Mouse (Mus musculus) monocyte, adult 5-6 weeks (primary cell): ENCODE results near the gene Atp2b1. TPM values are rescaled to one million over a fixed set of nuclear protein-coding genes. Genes with fewer than 3 reads are reported as not detected.

Experiments used
- ATAC-seq: fragments of 153-309, 156-312 bp; replicated peaks from 2 replicates; pipeline ENCODE4 v1.8.0; 2017; ENCODE audit warnings: mild to moderate bottlenecking; ENCODE audit not compliant: low TSS enrichment, insufficient number of reproducible peaks, severe bottlenecking, poor library complexity, low FRiP score
- total RNA-seq: library from RNA; stranded (forward); fragments of 200-1000, 200-491, 200-594 nt; gene quantifications from 3 replicates; pipeline ENCODE4 v1.2.3, GENCODE M21; 2017

Gene Atp2b1
- 167 to 305 TPM (median 212 TPM) in 3 replicates for total RNA-seq

DNA sequence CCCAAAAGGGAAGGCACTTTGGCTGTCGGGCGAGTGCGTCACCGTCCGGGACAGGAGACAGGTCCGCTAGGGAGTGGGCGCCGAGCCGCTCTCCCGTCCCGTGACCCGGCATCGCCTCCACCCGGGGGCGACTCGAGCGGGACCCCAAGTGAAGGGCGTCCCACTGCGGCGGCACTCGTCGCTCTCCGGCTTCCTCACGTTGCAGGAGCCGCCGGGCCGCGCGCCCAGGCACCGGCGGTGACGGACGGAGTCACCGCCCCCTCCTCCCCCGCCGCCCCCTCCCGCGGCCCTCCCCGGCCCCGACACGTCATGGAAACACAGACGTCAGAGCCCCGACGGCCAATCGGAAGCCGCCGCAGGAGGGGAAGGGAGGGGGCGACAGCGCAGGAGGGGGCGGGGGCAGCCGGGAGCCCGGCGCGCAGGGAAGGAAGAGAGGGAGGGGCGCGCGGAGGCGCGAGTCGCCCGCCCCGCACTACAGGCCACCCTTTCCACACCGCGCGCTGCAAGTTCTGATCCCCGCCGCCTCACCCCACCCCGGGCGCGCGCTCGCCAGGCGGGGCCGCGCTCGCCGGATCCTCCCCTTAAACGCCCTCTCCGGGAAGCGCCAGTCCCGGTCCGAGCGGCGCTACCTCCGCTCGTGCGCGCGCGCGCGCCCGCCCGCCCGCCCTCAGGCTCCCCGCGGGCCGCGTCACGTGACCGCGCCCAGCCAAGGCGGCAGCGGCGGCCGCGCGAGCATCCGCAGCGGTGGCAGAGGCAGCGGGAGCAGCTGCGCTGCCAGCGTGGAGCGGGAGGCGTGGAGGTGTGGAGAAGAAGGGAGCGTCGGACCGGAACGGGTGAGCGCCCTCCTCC, at the start of gene Atp2b1:
Atp2b1 (plus strand) TSS at position 446 of the 849 bp plus-strand sequence.
- peak; percentile 79 for ATAC-seq

DNA sequence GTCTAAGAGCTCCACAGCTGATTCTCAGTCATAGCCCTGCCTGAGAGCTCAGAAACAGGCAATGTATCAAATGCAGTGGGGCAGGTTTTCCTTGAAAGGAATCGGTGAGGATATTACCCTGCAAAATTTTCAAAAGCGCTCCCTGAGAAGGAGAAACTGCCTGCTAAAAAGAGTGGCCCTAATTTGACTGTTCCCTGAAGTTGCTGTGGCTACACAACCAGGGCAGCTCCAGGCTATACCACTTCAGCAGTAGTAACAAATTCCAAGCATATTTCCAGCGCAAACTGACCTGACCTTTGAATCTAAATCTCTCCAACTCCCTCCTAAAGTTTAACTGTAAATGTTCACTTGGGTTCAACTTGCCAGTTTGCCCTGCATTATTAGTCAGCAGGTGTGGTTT, 49.4 kb upstream of the Atp2b1 start:
- ATAC-seq = no peak

DNA sequence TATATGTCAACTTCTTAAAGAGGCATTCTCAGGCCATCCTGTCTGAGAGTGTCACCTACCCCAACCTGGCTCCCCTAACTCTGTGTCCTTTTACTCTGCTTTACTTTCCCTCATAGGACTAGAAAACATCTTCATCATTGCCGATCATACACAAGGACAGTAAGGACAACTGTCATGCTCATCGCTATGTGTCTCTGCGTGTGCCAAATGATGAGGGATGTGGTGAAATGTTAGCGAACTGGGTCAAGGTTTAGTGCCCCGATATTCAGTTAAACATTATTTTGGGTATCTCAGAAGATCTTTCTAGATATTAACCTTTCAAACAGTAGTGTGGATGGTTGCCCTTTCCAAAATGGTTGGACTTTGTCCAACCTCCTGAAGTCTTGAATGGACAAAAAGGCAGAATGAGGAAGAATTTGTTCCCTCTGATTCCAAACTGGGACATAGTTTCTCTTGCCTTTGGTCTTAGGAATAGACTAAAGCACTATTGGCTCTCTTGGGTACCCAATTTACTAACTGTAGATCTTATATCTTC, 47.3 kb upstream of the Atp2b1 start:
- no peak for ATAC-seq

DNA sequence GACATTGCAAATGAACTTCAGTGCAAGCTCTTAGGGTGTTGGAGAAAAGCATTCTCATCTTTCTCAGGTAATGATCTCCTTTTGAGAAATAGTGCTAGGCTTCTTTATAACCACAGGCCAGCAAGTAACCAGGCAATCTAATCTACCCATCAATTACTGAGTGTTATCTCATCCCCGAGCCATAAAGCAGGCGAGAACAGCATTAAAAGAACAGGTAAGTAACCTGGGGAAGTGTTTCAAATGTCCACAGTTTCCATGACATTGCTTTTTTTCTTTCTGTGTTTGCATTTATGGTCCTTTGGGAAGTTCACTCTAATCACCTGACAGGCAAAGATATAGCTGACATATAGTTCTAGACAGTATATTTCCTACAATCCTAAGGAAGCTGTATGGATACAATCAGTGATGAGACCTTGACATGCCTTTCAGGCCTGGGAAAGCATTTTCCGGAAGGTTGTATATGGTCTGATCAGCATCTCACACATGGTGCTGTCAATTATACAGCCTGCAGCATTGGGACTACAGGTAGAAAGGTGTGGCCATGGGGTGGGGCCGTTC, 45.8 kb upstream of the Atp2b1 start:
- no peak for ATAC-seq

DNA sequence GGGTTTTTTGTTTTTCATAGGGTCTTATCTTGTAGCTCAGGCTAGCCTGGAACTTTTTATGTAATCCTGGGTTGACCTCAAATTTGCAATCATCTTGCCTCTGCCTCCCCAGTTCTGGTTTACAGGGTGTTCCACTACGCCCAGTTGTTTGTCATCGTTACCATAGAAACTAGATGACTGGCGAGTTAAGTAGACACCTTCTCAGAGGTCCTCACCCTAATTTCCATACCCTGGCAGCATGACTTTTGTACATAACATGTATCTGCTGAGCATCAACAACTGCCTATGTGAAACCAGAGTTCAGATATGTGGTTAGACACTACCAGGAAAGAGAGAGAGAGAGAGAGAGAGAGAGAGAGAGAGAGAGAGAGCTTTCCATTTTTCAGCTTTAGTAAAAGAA, 36.4 kb upstream of the Atp2b1 start:
- peak; percentile 83 for ATAC-seq

DNA sequence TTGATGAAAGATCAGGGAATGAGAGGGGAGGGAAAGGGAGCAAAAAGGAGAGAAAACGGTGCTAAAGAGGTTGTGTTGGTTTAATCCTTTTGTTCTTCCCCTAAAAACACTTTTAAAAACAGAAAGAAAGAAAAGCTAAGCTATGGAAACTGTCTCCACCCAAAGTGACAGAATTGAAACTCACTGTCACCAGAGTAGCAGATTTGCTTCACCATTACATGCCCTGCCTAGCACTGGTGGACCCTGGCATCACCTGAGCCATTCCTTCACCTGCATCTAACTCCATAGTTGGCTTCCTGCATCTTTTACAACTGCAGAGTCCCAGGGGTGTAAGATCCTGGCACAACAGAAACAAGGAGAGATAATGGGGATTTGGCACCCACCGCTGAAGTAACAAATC, 35.6 kb upstream of the Atp2b1 start:
- ATAC-seq = no peak

DNA sequence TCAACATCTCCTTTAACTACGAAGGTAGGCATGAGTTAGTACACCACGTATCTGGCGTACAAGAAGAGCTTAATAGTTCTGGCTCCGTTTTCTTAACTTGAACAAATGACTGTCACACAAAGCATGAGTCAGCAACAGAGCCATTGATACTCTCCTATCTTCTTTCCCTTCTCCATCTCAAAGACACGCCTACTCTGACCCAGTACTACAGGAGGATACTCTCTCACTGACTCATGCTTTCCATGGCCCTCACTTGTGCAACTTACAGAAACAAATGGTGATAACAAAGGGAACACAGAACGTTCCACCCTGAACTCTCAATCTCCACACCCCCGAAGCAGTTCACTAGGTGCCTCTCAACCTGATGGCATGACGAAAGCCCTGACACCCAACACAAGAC, 34.1 kb upstream of the Atp2b1 start:
- peak; percentile 58 for ATAC-seq

DNA sequence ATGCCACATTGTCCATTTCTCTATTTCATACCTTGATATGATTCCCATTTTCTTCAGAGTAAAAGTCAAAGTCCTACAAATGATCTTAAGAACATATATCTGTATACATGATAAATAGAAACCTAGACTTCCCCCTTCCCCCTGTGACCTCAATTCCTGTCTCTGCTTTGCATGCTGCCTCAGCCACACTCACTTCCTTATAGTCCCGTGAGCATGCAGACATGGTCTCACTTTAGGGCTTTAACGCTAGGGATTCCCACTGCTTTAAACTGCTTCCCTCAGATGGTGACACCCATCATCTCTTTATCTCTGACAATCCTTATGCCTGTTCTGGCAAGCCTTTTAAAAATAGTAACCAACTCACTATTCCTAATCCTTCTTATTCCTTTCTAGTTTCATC, 33.5 kb upstream of the Atp2b1 start:
- peak; percentile 73 for ATAC-seq

DNA sequence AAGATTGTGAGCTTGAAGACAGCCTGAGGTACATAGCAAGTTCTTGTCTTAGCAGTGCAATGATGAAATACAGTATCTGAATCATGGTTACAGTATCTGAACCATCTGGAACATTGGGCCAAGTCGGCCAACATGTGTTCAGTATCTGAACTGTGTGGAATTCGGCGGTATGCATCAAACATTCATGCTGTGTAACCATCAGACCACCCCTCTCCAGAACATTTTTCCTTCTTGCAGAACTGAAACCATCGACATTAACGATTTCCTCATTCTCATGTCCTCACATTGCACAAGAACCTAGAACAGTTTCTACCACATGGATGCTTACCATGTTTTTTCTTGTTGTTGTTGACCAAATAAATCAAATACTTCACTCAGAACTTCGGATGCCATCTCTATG, 32.7 kb upstream of the Atp2b1 start:
- ATAC-seq = peak; percentile 54

DNA sequence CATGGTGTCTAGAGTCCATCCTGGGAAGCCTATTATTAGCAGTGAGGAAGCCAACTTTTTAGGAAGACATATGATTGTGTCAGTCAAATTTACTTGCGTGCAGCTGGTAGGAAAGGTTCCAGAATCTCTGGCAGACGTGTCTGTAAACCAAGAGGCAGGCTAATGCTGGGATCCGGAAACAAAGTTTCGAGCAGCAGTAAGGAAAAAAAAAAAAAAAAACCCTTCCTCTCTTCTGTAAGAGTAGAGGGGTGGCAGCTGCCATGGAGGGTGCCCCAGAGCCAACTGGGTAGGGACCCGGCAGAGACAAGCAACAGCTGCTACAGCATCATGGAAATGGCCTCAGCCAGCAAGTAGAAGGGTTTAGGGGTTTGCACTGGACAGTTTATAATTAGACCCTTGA, 31.6 kb upstream of the Atp2b1 start:
- ATAC-seq = no peak

DNA sequence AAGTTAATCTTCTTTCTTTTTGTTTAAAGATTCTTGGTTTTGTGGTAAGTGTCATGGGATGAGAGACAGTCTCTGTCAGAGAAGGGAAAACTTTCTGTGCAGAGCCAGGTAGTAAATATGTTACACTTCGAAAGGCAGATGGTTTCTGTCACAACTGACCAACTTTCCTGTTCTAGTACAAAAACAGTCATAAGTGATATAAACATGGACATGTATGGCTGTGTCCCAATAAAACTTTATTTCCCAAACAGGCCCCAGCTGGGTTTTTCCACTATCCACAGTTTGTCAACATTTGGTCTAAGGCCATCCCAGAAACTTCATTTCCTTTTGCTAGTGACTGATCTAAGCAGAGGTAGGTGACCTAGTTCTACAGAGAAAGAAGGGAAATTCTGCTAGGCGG, 29.8 kb upstream of the Atp2b1 start:
- ATAC-seq = no peak

DNA sequence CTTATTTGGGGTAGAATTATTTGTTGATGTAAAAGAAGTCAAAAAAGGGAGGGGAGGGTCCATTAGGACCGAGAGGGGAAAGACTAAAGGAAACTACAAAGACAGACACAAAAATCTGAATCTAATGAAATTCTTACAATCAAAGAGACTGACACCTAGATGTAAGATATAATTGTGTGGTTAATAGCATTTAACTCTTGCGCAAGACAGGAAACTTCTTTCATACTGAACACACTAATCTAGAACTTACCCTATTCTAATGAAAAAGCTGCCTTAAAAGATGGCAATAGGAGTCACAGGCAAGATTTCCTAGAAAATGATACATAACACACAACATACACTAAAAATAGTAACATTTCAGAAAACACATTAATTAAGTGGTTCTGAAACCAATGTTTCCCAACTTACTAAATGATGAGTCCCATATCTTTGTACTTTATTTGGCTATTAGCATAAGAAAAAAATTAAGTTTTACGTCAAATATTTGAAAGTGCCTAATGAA, 27.4 kb upstream of the Atp2b1 start:
- ATAC-seq = no peak

DNA sequence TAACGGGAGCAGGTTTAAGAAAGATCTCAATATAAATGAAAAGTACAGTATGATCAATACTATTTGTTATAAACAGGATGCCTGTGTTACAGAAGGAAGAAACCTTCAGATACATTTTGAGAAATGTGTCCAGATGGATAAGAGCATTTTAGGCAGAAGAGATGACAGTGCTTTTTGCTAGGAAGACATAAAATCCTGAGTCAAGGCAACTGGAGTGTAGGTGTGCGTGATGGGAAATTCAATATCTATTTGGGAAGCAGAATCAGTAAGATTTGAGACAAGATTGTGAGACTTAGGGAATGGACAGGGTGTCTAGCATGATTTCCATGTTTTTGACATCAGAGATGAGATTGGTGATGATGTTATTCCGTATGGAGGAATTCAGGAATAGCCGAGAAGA, 22.8 kb upstream of the Atp2b1 start:
- no peak for ATAC-seq

DNA sequence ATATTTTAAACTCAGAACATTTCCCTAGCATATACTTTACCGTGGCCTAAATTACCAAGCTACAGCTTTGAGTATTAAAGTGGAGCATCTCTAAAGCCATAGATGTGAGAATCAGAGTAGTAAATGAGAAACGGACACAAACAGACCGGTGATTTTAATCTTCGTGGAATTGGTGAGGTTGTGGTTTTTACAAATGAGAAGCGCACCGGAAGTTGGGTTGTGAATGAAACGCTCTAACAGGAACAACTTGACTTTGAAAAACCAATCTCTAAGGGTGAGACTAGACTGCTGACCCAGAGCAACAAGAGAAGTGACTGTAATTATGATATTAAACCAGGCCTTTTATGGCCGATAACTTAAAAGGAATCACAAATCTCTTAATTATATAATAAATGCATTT, 16.7 kb upstream of the Atp2b1 start:
- no peak for ATAC-seq

DNA sequence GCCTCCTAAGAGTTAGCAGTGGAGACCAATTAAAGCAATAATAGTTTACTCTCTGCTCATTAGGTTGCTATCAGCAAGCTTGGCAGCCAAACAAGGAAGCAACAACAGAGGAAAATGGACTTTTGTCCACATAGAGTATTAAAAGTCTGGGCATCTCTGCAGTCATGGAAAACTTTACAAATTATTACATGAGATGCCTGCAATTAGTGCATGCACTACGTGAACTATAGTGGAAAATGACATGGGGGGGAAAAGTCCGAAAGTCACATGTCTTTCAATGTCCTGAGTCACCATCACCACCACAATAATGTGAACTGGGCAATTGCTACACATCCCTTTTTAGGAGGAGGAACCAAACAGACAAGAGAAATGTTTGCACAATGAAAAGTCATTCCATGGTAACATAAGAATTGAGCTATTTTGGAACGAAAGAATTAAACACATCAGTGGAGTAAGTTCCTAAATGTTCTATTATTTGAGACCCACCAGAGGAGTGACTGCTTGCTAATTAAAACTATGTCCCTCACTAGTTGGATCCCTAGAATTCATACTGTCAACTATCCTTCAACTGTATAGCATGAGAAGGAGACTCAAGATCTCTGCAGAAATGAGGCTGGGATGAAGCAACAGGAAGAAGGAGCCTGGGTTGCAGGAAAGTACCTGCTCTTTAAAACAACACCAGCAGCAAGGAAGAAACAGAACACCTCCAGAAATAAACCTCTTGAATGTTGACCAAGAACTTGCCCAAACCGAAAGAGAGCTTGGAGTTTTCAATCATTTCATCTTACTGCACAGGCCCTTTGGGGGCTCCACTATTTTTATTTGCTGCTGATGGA, 16.1 kb upstream of the Atp2b1 start:
- peak; percentile 80 for ATAC-seq

DNA sequence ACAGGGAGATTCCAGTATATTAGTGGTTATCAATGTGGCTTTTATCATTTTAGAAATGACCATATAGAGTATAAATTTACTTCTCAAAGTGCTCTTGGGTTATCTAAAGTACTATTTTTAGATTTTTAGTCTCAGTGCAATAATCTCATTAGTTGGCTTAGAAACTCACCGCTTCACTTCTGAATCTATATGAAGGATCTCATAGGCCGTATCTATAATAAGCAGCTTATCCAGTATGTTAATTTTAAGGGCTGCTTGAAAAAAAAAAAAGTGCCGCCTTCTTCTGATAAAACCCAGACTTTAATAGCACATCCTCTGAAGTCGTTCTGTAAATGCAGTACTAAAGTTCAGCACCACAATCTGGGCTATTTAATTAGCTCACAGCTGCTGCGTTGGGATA, 12.7 kb upstream of the Atp2b1 start:
- ATAC-seq = no peak

DNA sequence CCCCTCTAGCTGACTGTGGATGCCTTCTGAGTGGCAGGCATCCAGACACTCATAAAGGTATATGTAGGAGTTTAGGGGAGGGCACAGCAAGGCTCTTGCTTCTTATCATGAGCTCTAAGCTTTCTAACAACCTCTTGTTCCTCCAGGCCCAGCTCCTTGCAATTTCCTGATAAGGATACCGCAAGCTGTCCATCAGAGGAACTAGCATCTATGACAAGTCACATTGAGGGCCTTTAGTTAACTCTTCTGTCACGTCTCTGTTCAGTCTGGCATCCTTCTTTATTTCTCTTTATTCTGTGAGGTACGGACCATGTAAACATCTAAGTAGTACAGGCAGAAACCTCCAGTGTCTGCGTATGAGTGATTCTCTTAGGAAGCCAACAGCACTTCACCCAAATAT, 8.2 kb upstream of the Atp2b1 start:
- no peak for ATAC-seq

DNA sequence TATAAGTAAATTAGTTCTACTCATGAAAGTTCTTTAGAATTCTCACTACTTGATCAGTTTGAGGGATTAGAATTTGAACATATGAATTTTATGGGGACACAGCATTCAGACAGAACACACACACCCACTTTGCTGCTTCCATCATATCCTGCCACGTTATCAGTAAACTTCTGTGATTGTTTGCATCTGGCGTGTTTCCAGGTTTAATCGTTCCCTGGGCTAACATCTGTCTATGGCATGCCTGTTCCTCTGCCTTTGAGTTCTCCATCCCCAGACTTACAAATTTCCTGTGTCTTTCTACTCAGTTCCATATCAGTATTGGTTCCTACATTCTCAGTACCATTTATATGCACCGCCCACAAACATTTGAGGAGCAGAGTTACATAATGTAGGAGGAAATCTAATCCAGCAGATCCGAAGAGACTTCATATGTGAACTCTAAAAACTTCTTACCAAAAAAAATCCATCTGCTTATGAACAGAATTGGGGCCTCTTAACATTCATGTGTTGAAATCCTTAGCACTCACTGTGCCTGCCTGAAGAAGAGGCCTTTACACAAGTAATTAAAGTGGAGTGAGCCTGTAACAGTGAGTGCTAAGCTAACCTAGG, 7.2 kb upstream of the Atp2b1 start:
- no peak for ATAC-seq

DNA sequence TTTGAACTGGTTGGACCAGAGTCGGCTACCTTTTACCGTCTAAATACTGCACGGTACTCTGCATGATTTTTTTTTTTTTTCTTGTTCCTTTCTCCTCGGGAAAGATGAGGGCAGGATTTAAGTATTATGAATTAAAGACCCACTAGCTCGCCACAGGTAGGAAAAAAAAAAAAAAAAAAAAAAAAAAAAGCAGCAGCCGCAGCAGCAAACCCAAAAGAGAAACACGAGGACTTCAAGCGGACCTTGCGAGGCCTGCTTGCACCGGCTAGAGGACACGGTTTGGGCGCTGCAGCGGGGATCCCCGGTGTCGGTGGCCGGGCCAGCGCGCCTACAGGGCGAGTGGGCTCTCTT, 621 bp upstream of the Atp2b1 start:
- no peak for ATAC-seq
